Mouse (Mus musculus): ENCODE results near the gene Pi4k2a.

- TF ChIP-seq CTCF (IDR thresholded peaks at IDR 0.05; ENCODE audit: borderline replicate concordance, insufficient read depth, low read depth, low read length) (no peak), POLR2A (IDR thresholded peaks at IDR 0.05; ENCODE audit: borderline replicate concordance, insufficient read depth, low read length) (no peak)
Observed at GRCm38 (mm10) chr19:42071886-42072608, 18.2 kb upstream of the Pi4k2a start.

Measured in cerebellum, adult 2 months (tissue).